Mouse (Mus musculus) cerebellum, adult (tissue): ENCODE results near the gene Clasp1.
A peak's percentile ranks its signal among the peaks of the same experiment; 100 is the strongest.

ENCODE experiments used
- ATAC-seq: cut with Nextera tagmentation; 2 replicates; pipeline ENCODE4 v1.9.2; 2017; ENCODE audit warnings: mild to moderate bottlenecking, moderate library complexity, mixed read lengths; ENCODE audit not compliant: insufficient number of reproducible peaks, low FRiP score, low TSS enrichment

Gene Clasp1

DNA sequence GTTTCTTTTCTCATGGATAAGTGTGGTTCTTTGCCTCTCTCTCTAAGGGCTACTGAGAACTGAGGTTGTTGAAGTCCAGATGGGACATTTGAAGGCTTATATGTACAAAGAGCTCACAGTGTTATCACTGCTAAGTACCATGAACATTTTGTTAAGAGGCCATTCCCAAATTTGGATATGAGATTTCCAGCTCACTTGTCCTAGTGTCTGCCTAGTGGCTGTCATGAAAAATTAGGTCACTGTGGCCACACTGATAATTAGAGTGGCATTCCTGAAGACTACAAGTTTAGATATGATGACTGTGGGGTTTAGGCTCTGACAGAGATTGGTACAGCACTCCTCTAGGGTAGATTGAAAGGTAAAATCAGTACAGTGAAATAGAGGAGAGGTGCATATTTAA is 97.2 kb downstream of the Clasp1 start:
- no peak for ATAC-seq

- no peak; the same call in 1 of the 2 replicates for ATAC-seq
Observed at GRCm38 (mm10) chr1:118492811-118493210, 104.0 kb downstream of the Clasp1 start.

DNA sequence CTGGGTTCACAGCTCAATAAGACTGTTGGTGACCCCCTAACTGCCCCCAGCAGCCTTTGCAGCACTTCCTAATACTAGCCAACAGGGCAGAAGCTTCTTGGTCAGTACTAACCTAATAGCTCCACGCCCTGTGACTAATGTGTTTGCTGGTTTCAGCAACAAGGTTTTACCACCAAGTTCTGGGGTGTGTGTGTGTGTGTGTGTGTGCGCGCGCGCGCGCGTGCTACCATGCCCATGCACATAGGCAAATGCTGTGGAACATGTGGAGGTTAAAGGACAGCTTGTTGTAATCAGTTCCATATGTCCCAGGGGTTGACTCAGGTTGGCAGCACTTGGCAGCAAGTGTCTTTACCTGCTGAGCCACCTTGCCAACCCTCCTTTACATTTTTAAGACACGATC is 105.7 kb downstream of the Clasp1 start:
- ATAC-seq, result no peak

GRCm38 (mm10) chr1:118498311-118498710 is 109.5 kb downstream of the Clasp1 start:
- ATAC-seq, result peak; percentile 80

GRCm38 (mm10) chr1:118500606-118501005 is 111.7 kb downstream of the Clasp1 start:
- no peak for ATAC-seq

GRCm38 (mm10) chr1:118501691-118502090 is 112.8 kb downstream of the Clasp1 start:
- ATAC-seq, result no peak

GRCm38 (mm10) chr1:118505746-118506145 is 116.9 kb downstream of the Clasp1 start:
- ATAC-seq, result no peak

- ATAC-seq, result no peak
Observed at GRCm38 (mm10) chr1:118510996-118511395, 122.1 kb downstream of the Clasp1 start.

GRCm38 (mm10) chr1:118511738-118512530 is 123.1 kb downstream of the Clasp1 start:
- no peak for ATAC-seq

DNA sequence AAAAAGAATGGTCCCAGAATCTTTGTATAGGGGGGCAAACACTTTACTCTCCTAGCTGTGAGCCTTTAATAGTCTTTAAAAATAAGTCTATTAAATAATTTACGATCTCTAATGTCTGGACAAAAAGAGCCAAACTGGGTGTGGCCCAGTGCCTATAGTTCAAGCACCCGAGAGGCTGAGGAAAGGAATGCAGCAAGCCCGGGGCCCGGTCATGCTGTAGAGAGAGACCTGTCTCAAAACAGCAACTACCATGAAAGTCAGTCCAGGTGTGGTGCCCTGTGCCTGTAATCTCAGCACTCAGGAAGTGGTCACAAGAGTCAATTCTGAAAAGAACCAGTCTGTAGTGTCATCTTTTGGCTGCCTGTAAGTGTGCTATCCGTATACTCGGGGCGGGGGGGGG is 127.4 kb downstream of the Clasp1 start:
- no peak for ATAC-seq

GRCm38 (mm10) chr1:118523161-118523560 is 134.3 kb downstream of the Clasp1 start:
- no peak for ATAC-seq

DNA sequence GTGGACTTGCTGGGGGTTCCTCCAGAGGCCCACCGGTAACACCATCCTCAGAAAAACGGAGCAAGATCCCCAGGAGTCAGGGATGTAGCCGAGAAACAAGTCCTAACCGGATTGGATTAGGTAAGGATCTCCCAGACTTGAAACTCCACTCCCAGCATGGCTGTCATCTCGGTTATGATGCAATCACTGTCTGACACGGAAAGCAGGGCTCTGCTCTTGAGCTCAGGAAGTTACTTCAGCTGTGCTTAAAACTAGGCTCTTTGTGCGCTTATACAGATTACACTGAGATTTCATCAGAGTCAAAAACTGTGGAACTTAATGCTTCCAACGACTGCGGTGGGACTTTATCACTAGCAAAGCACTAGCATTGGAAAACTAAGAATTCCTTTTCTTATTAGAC is 136.5 kb downstream of the Clasp1 start:
- ATAC-seq, result no peak

GRCm38 (mm10) chr1:118529213-118529612 is 140.4 kb downstream of the Clasp1 start:
- ATAC-seq, result no peak

DNA sequence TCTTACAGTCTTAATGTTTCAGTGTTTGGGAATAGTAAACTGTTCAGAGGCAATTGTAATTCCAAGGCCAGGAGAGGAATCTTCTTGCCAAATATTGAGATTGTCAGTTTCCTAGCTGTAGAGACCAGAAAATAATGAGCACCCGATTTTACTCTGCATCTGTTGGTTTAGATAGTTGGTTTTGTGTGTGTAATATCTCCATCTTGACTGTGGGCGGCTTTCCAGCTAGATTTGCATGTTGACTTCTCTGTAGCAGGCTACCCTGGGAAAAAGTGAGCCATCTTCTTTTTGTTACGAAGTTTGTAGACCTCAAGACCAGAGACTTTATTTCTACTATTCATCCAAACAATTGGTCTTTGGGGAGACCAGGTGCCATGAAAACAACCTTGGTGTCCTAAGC is 142.4 kb downstream of the Clasp1 start:
- no peak for ATAC-seq

- ATAC-seq, result peak; percentile 65
Observed at GRCm38 (mm10) chr1:118536021-118536420, 147.2 kb downstream of the Clasp1 start.

GRCm38 (mm10) chr1:118539046-118539445 is 150.2 kb downstream of the Clasp1 start:
- ATAC-seq, result no peak

- ATAC-seq, result no peak
Observed at GRCm38 (mm10) chr1:118542880-118543279, 154.0 kb downstream of the Clasp1 start.

DNA sequence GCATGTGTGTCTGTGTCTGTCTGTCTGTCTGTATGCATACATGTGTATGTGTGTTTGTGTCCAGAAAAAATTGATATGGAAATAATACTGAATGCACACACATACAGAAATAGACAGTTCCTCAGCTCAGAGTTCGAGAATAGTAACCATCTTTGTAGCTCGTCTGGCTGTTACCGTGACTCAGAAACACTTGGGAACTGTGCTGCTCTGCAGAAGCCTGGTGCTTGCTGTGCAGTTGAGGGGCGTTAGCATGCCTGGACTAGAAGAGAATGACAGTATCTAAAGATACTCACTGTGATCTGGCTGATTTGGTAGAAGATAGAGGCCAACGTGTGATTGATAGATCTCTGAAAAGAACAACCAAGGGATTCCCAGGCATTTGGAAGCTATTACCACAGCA is 159.9 kb downstream of the Clasp1 start:
- no peak for ATAC-seq

DNA sequence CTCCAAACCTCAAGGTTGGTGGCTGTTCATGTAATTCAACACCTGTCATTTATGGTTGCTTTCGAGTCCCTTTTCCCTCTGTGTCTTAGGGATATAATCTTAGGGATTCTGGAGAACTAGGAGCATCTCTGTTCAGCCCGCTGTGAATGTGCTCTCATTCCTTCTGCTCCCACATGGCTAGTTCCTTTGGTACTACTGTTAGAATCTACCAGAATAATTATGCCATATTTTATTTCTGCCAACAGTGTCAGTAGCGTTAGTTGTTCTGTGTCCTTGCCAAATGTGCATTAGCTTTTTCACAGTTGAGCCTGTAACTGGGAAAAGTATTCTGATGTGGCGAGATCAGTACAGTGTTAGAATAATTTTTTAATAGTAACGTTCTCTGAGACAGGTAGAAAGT is 162.3 kb downstream of the Clasp1 start:
- no peak for ATAC-seq

DNA sequence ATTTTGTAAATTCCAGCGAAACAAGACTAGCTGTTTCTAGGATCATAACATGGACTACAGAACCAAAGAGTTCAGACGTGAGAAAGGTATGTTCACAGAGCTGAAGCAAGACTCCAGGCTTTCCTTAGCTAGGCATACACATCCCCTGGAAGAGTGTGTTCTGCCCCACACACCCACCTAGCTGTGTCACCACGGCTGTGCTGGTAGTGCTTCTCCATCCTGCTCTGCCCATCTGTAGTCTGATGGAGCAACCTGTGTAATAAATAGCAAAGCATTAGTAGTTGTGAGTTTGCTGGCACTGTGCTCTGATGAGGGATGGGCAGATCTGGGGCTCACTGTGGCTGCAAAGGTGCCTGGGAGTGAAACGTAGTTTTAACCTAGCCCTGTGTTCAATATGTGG is 163.2 kb downstream of the Clasp1 start:
- ATAC-seq, result no peak

GRCm38 (mm10) chr1:118553045-118553444 is 164.2 kb downstream of the Clasp1 start:
- ATAC-seq, result no peak

- ATAC-seq, result no peak
Observed at GRCm38 (mm10) chr1:118553451-118553850, 164.6 kb downstream of the Clasp1 start.
